Mouse (Mus musculus): Measurements from ENCODE around the gene Tpk1.
A peak's percentile ranks its signal among the peaks of the same experiment; 100 is the strongest.

Tpk1 gene

GRCm38 (mm10) chr6:43665677-43666546 lies at the start of gene Tpk1:
TSS of gene Tpk1 (minus strand) at chr6:43666278.
- DNase-seq (ENCODE audit: low read depth, low spot score): peak; percentile 87

GRCm38 (mm10) chr6:43702810-43703614 lies 36.9 kb upstream of the Tpk1 start:
- DNase-seq (ENCODE audit: low read depth, low spot score): no peak

GRCm38 (mm10) chr6:43691863-43692262 lies 25.8 kb upstream of the Tpk1 start:
- DNase-seq (ENCODE audit: low read depth, low spot score): no peak

- DNase-seq (ENCODE audit: low read depth, low spot score): no peak
Measured at GRCm38 (mm10) chr6:43685985-43686384, 19.9 kb upstream of the Tpk1 start.

- no peak for DNase-seq (ENCODE audit: low read depth, low spot score)
Measured at GRCm38 (mm10) chr6:43682535-43682934, 16.5 kb upstream of the Tpk1 start.

- DNase-seq (ENCODE audit: low read depth, low spot score): no peak
Measured at GRCm38 (mm10) chr6:43678689-43679212, 12.7 kb upstream of the Tpk1 start.

- DNase-seq (ENCODE audit: low read depth, low spot score): no peak
Measured at GRCm38 (mm10) chr6:43677566-43677965, 11.5 kb upstream of the Tpk1 start.

GRCm38 (mm10) chr6:43676139-43676538 lies 10.1 kb upstream of the Tpk1 start:
- no peak for DNase-seq (ENCODE audit: low read depth, low spot score)

GRCm38 (mm10) chr6:43674986-43675760 lies 9.1 kb upstream of the Tpk1 start:
- DNase-seq (ENCODE audit: low read depth, low spot score): no peak

GRCm38 (mm10) chr6:43670939-43671338 lies 4.9 kb upstream of the Tpk1 start:
- DNase-seq (ENCODE audit: low read depth, low spot score): no peak

- no peak for DNase-seq (ENCODE audit: low read depth, low spot score)
Measured at GRCm38 (mm10) chr6:43667681-43668080, 1.6 kb upstream of the Tpk1 start.

GRCm38 (mm10) chr6:43666611-43667400 lies 728 bp upstream of the Tpk1 start:
- DNase-seq (ENCODE audit: low read depth, low spot score): no peak

- no peak for DNase-seq (ENCODE audit: low read depth, low spot score)
Measured at GRCm38 (mm10) chr6:43661822-43662221, 4.3 kb downstream of the Tpk1 start.

- DNase-seq (ENCODE audit: low read depth, low spot score): no peak
Measured at GRCm38 (mm10) chr6:43658290-43658689, 7.8 kb downstream of the Tpk1 start.

GRCm38 (mm10) chr6:43657845-43658244 lies 8.2 kb downstream of the Tpk1 start:
- no peak for DNase-seq (ENCODE audit: low read depth, low spot score)

GRCm38 (mm10) chr6:43654876-43655456 lies 11.1 kb downstream of the Tpk1 start:
- no peak for DNase-seq (ENCODE audit: low read depth, low spot score)

GRCm38 (mm10) chr6:43649516-43649915 lies 16.6 kb downstream of the Tpk1 start:
- DNase-seq (ENCODE audit: low read depth, low spot score): no peak

GRCm38 (mm10) chr6:43645674-43646073 lies 20.4 kb downstream of the Tpk1 start:
- no peak for DNase-seq (ENCODE audit: low read depth, low spot score)

GRCm38 (mm10) chr6:43645105-43645504 lies 21.0 kb downstream of the Tpk1 start:
- DNase-seq (ENCODE audit: low read depth, low spot score): no peak

GRCm38 (mm10) chr6:43643718-43644117 lies 22.4 kb downstream of the Tpk1 start:
- no peak for DNase-seq (ENCODE audit: low read depth, low spot score)
